22 mouse cellular contexts compared by ENCODE assay signal in genomic region chr19:59263171-59263570, GRCm38 (mm10). TPM values are rescaled to one million over a fixed set of nuclear protein-coding genes. Genes with fewer than 3 reads are reported as not detected.
"Had no signal": no experiment of that assay in that cellular context is flagged by ENCODE, and none has a peak within 500 bp of the region (broad histone marks: within the 10 kb centered on the region; RNA-seq: fewer than 3 reads in every experiment).

No protein-coding gene starts in this region.

- H3K9me3 ChIP-seq: kidney, embryonic 15.5 days; limb, embryonic 13.5 days; midbrain, embryonic 10.5 days; neural tube, embryonic 15.5 days had no signal

- H3K36me3 ChIP-seq: kidney, embryonic 15.5 days; limb, embryonic 13.5 days; midbrain, embryonic 10.5 days; neural tube, embryonic 15.5 days had no signal

- DNase-seq: kidney, adult 2 months; kidney, postnatal 14 days; layer of hippocampus, adult 9-11 months; layer of hippocampus, postnatal 36 days; left cerebral cortex, postnatal 4 days; lung, adult 18-20 months; spleen, adult 18-20 months; thymus, adult 18-20 months; thymus, postnatal 14 days had no signal

- H3K9ac ChIP-seq: kidney, embryonic 15.5 days; limb, embryonic 13.5 days; liver, embryonic 14.5 days; neural tube, embryonic 15.5 days had no signal

- ATAC-seq: intestine, embryonic 16.5 days had no signal

- H3K4me3 ChIP-seq: kidney, embryonic 15.5 days; limb, embryonic 13.5 days; midbrain, embryonic 10.5 days; myocyte; neural tube, embryonic 15.5 days had no signal

- H3K27ac ChIP-seq: kidney, embryonic 15.5 days; limb, embryonic 13.5 days; liver, embryonic 14.5 days; midbrain, embryonic 10.5 days; neural tube, embryonic 15.5 days had no signal

- H3K4me2 ChIP-seq: kidney, embryonic 15.5 days; limb, embryonic 13.5 days; neural tube, embryonic 15.5 days had no signal

RNA-seq across cellular contexts. Expression of gene Kcnk18, which starts 44.2 kb away (rescaled TPM):
- polyA plus RNA-seq: intestine, embryonic 16.5 days; kidney, adult 2 months; kidney, embryonic 15.5 days; large intestine, adult 2 months; liver, adult 2 months; liver, embryonic 14.5 days; lung, embryonic 16.5 days; midbrain, embryonic 10.5 days; myocyte; neural tube, embryonic 11.5 days; stomach, embryonic 14.5 days; urinary bladder, adult 2 months had no signal
